Mouse (Mus musculus) ovary, postnatal 14 days (tissue): ENCODE measurements at regions not wholly inside any gene's neighbourhood (a gene's known extent, or its start where the extent isn't known, plus 50 kb on each side); places are given as distances from the start of the nearest gene placed in this dataset.

Experiments
- DNase-seq: peaks from one replicate; pipeline ENCODE4 v3.0.0; 2022; ENCODE audit warnings: low spot score

GRCm38 (mm10) chr9:61261739-61262333, 110.3 kb upstream of the Tle3 start:
- DNase-seq = no peak

GRCm38 (mm10) chr9:61263335-61263734, 108.8 kb upstream of the Tle3 start:
- DNase-seq = no peak

- no peak for DNase-seq
Measured at GRCm38 (mm10) chr9:61265466-61265865, 106.7 kb upstream of the Tle3 start.

- DNase-seq = no peak
Measured at GRCm38 (mm10) chr9:61266992-61267391, 105.2 kb upstream of the Tle3 start.

- DNase-seq = no peak
Measured at GRCm38 (mm10) chr9:61267541-61267940, 104.6 kb upstream of the Tle3 start.

GRCm38 (mm10) chr9:61268162-61268561, 104.0 kb upstream of the Tle3 start:
- DNase-seq = no peak

- no peak for DNase-seq
Measured at GRCm38 (mm10) chr9:61268681-61269080, 103.5 kb upstream of the Tle3 start.

GRCm38 (mm10) chr9:61269151-61269870, 102.9 kb upstream of the Tle3 start:
- DNase-seq = no peak

GRCm38 (mm10) chr9:61271243-61271642, 100.9 kb upstream of the Tle3 start:
- DNase-seq = no peak

GRCm38 (mm10) chr9:61271769-61272352, 100.3 kb upstream of the Tle3 start:
- no peak for DNase-seq

GRCm38 (mm10) chr9:61274020-61274419, 98.1 kb upstream of the Tle3 start:
- no peak for DNase-seq

- DNase-seq = no peak
Measured at GRCm38 (mm10) chr9:61277369-61278215, 94.6 kb upstream of the Tle3 start.

GRCm38 (mm10) chr9:61278216-61278758, 93.9 kb upstream of the Tle3 start:
- no peak for DNase-seq

- no peak for DNase-seq
Measured at GRCm38 (mm10) chr9:61279044-61279543, 93.1 kb upstream of the Tle3 start.

- no peak for DNase-seq
Measured at GRCm38 (mm10) chr9:61280856-61281582, 91.1 kb upstream of the Tle3 start.

GRCm38 (mm10) chr9:61283311-61283710, 88.9 kb upstream of the Tle3 start:
- no peak for DNase-seq

GRCm38 (mm10) chr9:61284201-61285021, 87.8 kb upstream of the Tle3 start:
- no peak for DNase-seq

- DNase-seq = no peak
Measured at GRCm38 (mm10) chr9:61286561-61286960, 85.6 kb upstream of the Tle3 start.

- DNase-seq = no peak
Measured at GRCm38 (mm10) chr9:61289117-61289516, 83.0 kb upstream of the Tle3 start.

- DNase-seq = no peak
Measured at GRCm38 (mm10) chr9:61289713-61290112, 82.5 kb upstream of the Tle3 start.
